In genomic region chr11:63583321-63583720, GRCm38 (mm10) we compare ENCODE assay signal across 25 mouse cellular contexts.
"Had no signal": no experiment of that assay in that cellular context is flagged by ENCODE, and none has a peak within 500 bp of the region (broad histone marks: within the 10 kb centered on the region; RNA-seq: fewer than 3 reads in every experiment).

No protein-coding gene starts in this region.

- H3K36me3 ChIP-seq: heart, embryonic 10.5 days; heart, embryonic 12.5 days; hindbrain, embryonic 10.5 days; hindbrain, embryonic 12.5 days; intestine, embryonic 15.5 days; limb, embryonic 10.5 days; limb, embryonic 12.5 days; liver, embryonic 13.5 days had no signal

- DNase-seq: gastrocnemius, postnatal 10 days; gastrocnemius, postnatal 25 days; heart, adult 2 months; heart, postnatal 10 days; heart, postnatal 4 days; kidney, adult 18-20 months; kidney, adult 8-10 months; kidney, postnatal 10 days; kidney, postnatal 25 days; kidney, postnatal 4 days; liver; liver, embryonic 13.5 days had no signal

- ATAC-seq: inflammation-experienced regulatory T-cells, adult 6 months; intestine, embryonic 15.5 days; intestine, postnatal 0 days had no signal

- H3K4me1 ChIP-seq: heart, embryonic 10.5 days; heart, embryonic 12.5 days; hindbrain, embryonic 10.5 days; hindbrain, embryonic 12.5 days; intestine, embryonic 15.5 days; liver, embryonic 13.5 days had no signal

- H3K9me3 ChIP-seq: heart, embryonic 10.5 days; heart, embryonic 12.5 days; hindbrain, embryonic 10.5 days; hindbrain, embryonic 12.5 days; intestine, embryonic 15.5 days; limb, embryonic 10.5 days; limb, embryonic 12.5 days; liver, embryonic 13.5 days had no signal

- H3K27me3 ChIP-seq: hindbrain, embryonic 12.5 days; intestine, embryonic 15.5 days; limb, embryonic 12.5 days; liver, embryonic 13.5 days had no signal

- H3K9ac ChIP-seq: heart, embryonic 12.5 days; hindbrain, embryonic 12.5 days; hindbrain, embryonic 14.5 days; intestine, embryonic 15.5 days; limb, embryonic 12.5 days; liver, embryonic 13.5 days had no signal

- H3K27ac ChIP-seq: heart, adult 2 months; heart, embryonic 10.5 days; hindbrain, embryonic 10.5 days; hindbrain, embryonic 12.5 days; hindbrain, embryonic 14.5 days; intestine, embryonic 15.5 days; layer of hippocampus, adult 2 months; left cerebral cortex, adult 2 months; limb, embryonic 10.5 days; limb, embryonic 12.5 days; liver, embryonic 13.5 days had no signal

- H3K4me2 ChIP-seq: heart, embryonic 12.5 days; hindbrain, embryonic 12.5 days; hindbrain, embryonic 14.5 days; intestine, embryonic 15.5 days; limb, embryonic 12.5 days; liver, embryonic 11.5 days; liver, embryonic 13.5 days had no signal

- H3K4me3 ChIP-seq: heart, adult 2 months; heart, embryonic 10.5 days; heart, embryonic 12.5 days; hindbrain, embryonic 10.5 days; hindbrain, embryonic 12.5 days; intestine, embryonic 15.5 days; layer of hippocampus, adult 2 months; left cerebral cortex, adult 2 months; limb, embryonic 10.5 days; limb, embryonic 12.5 days; liver, embryonic 13.5 days had no signal
